Mouse (Mus musculus): ENCODE data around the gene Rack1.

GRCm38 (mm10) chr11:48817794-48818193 lies 17.7 kb downstream of the Rack1 start:
- no peak for TF ChIP-seq PAX5 (IDR thresholded peaks at IDR 0.05; ENCODE audit: low read length)
- TF ChIP-seq E2F4 (IDR thresholded peaks at IDR 0.05; ENCODE audit: insufficient replicate concordance, low read depth, low read length) = no peak
- TF ChIP-seq CTCF (conservative IDR thresholded peaks at IDR 0.05 in 1 of 2, IDR thresholded peaks at IDR 0.05 in 1 of 2; ENCODE audit: low read depth in 2 of 2, low read length in 2 of 2) = no peak
- no peak for TF ChIP-seq CHD2 (IDR thresholded peaks at IDR 0.05; ENCODE audit: low read length)
- TF ChIP-seq POLR2AphosphoS2 (IDR thresholded peaks at IDR 0.05; ENCODE audit: low read depth, low read length) = no peak
- no peak for TF ChIP-seq UBTF (IDR thresholded peaks at IDR 0.05; ENCODE audit: low read depth, low read length)
- no peak for TF ChIP-seq EP300 (IDR thresholded peaks at IDR 0.05; ENCODE audit: low read length)
